Mouse (Mus musculus) ES-E14 (cell line): Measurements from ENCODE around the gene Simc1.

Experiments
- MAFK ChIP-seq: IDR thresholded peaks from 2 replicates; pipeline ENCODE4 v1.6.1; 2014; ENCODE audit warnings: mild to moderate bottlenecking, low read depth, low read length, inconsistent platforms; ENCODE audit not compliant: insufficient read depth
- ZC3H11A ChIP-seq: IDR thresholded peaks from 2 replicates; pipeline ENCODE4 v1.6.1; 2012; ENCODE audit warnings: low read depth, mild to moderate bottlenecking, inconsistent platforms, low read length, borderline replicate concordance

DNA sequence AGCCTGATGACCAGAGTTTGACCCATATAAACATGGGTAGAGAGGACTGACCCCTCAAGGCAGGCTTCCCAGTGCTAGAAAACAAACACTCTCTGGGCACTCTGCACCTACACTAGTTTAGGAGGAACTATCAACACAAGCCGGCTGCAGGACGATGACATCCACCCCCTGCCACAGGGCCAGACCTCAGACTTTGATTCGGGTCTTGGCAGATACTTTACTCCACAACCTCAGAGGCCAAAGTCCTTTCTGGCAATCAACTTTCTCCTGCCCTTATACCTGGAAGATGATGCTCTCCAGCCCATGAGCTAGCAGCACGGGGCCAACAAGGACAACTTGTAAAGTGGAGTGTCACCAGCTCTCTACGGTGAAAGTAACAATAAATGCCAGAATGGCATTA lies 79.3 kb downstream of the Simc1 start:
- TF ChIP-seq MAFK = no peak
- TF ChIP-seq ZC3H11A = no peak
